Mouse (Mus musculus) ovary, postnatal 14 days (tissue): ENCODE data around the gene Siah3.

Experiments
- DNase-seq: peaks from one replicate; pipeline ENCODE4 v3.0.0; 2022; ENCODE audit warnings: low spot score

Gene Siah3

GRCm38 (mm10) chr14:75468941-75469340 lies 13.2 kb downstream of the Siah3 start:
- DNase-seq: no peak

DNA sequence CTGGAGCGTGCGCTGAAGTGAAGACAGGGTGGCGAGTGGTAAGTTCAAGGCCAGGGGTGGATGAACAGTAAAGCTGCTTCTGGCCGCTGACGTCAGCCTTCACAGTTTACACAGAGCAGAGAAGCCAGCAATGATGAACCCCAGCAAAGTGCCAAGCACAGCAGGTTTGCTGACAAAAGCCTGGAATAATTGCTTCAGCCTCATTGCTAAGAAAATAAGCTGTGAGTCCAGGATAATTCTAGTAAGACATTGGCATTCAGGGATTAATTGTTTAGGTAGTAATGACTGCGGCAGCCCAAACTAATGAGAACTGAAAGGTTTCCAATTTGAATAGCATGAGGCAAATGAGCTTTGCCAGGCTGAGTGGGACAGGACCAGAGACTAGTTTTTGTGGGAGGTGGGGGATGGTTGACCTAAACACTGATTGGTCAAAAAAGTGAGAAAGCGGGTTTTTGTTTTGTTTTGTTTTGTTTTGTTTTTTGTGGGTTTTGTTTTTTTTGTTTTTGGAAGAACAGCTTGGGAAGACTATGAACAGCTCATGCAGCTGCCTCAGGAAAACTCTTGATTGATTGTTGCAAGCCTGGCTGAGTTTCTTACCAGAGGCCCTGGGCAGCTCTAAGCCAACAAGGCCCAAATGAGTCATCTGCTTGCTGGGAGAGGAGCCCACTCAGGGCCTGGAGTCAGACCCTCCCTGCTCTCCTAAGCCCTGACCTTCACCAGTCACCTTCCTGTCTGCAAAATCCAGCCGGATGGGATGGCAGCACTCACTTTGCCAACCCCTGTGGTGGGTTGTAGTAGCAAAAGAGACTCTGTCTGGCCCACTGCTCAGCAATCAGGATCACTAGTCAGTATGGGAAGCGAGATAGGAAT lies 17.5 kb downstream of the Siah3 start:
- DNase-seq: no peak

DNA sequence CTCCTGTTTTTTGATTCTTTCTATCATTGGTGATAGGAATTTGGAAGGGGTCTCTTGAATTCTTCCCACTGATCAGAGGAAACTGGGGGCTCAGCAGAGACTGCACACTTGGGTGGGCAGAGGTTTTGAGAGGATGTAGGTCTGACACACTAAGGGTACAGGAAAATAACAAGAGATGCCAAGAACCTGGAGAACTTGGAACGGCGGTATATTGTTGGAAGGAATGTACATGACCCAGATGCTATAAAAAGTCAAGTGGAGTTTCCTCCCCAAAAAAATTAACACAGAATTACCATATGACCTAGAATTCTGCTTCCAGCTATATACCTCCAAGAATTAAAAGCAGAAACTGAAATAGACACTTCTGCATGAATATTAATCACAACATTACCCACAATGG lies 20.1 kb downstream of the Siah3 start:
- no peak for DNase-seq

DNA sequence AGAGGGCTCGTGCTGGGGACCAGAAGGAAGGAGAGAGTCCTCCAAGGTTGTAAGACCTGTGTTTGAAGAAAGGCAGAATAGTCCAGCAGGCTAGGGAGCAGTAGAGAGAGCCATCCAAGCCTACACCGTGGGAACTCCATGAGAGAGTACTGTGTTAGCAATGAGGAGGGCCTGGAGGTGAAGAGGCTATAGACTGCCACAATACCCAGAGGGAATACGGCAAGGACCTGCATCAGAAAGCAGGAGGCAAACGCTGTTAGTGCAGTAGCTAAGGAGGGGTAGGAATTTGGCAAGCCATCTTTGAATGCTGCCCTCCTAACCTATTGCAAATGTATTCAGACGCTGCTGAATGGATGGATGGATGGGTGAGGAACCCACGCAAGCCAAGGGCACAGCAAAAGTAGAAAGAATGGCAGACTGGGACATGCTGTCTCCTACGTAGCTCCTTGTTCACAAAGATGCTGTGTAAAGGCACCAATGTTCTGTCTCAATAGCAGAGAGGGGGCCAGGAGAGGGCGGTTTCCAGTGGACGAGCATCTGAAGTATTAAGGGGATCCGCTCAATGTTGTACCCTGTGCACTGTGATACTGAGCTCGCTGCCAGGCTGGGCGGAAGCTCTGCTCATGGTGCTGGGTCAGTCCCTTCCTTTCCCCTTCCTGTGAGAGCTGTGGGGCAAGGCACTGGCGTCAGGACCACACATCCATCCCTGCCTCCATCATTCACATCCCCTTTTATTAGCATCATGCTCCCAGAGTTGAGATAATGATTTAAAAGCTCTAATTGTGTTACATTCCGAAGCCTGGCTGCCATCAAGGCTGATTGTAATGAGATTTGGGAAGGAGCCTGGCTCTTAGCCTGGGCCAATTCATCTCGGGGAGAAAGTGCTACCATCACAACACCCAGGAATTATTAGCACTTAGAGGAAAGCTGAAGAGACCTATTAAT lies 26.7 kb downstream of the Siah3 start:
- no peak for DNase-seq

GRCm38 (mm10) chr14:75483176-75483546 lies 27.4 kb downstream of the Siah3 start:
- DNase-seq: no peak

DNA sequence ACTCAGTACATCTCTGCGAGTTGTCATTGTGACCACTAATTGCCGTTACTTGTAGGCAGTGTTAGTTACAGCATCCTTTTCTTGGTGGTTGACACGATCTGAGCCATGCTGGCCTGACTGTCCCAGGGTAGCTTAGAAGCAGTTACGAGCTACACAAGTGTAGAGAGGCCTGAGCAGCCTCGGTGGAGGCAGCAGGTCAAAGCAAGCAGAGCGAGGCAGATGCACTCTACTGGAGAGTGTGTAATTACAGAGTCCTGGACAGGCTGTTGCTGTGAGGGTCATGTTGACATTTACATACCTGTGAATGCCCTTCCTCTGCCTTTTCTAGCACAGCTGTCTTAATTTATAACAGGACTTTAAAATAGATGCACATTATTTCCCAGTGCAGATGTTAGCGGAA lies 32.1 kb downstream of the Siah3 start:
- DNase-seq: no peak

DNA sequence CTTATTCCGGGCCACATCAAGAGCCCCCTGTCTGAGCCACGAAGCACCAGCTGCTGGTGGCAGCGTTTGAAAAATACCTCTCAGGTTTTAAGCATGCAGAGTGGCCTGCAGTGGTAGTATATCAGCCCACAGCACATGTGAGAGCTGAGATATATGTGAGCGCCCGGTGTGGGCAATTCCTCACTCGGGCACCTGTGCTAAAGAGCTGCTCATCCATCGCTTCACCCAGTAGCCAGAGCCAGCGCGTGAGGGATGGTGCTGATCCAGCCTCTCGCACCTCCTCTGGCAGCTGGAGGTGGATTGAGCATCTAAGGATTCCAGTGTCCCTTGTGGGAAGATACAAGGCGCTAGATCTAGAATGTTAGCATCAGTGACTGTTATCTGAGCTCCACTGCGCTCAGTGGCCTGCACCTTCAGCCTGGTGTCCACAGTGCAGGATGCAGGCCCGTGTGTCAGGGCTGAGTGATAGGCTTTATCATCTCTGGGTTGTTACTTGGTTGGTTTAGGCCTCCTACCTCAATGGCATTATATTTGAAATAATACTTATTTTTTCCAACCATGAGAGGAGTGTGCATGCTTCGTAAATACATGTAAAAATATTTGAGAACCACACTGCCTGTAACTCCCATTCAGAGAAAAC lies 37.9 kb downstream of the Siah3 start:
- no peak for DNase-seq

DNA sequence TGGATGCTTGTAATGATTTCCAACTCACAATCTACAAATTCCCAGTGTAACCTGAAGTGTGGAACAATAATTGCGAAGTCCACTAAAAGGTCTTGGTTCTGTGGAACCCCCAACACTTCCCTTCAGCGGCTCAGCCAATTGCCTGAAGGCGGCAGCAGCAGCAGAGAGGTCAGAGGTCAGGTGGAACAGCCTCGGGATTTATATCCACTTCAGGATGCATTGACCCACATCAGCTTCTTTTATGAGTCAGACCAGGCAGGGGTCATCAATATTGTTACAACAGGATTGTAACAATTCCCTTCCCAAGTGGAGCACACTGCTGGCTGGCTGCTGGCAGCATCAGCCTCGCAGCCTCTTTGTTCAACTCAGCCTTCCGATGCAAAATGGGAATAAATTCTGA lies 39.1 kb downstream of the Siah3 start:
- no peak for DNase-seq

DNA sequence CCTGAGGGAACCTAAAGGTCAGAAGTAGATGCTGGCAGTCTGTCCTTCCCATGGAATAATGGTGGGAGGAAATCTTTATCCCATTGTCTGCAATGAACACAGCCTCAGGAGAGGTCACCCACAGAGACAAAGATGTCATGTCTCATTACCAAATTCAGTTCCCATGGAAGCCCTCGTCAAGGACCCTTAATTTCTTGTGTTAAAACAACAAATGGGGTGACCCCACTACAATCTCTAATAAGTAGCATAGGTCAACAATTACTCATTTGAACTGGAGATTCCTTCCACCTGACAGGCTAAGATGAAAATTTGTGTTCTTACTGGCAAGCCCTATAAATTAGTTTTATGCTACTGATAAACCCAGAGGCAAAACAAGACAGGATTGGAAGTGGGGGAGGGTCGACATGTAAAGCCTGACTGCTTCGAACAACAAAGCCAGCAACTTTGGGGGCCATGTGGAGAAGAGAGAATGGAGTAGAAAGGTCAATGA lies 45.8 kb downstream of the Siah3 start:
- no peak for DNase-seq

GRCm38 (mm10) chr14:75502446-75502845 lies 46.7 kb downstream of the Siah3 start:
- DNase-seq: peak; percentile 29

DNA sequence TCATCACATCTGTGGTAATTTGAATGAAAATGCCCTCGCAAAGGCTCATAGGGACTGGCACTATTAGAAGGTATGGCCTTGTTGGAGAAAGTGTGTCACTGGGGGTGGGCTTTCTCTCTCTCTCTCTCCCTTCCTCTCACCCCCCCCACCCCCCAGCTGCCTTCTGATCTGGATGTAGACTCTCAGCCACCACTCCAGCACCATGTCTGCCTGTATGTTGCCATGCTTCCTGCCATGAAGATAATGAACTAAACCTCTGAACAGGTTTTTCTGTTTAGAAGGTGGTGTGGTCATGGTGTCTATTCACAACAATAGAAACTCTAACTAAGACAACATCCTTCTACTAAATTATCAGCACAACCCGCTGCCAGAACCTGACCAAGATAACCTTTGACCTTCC lies 48.5 kb downstream of the Siah3 start:
- no peak for DNase-seq

DNA sequence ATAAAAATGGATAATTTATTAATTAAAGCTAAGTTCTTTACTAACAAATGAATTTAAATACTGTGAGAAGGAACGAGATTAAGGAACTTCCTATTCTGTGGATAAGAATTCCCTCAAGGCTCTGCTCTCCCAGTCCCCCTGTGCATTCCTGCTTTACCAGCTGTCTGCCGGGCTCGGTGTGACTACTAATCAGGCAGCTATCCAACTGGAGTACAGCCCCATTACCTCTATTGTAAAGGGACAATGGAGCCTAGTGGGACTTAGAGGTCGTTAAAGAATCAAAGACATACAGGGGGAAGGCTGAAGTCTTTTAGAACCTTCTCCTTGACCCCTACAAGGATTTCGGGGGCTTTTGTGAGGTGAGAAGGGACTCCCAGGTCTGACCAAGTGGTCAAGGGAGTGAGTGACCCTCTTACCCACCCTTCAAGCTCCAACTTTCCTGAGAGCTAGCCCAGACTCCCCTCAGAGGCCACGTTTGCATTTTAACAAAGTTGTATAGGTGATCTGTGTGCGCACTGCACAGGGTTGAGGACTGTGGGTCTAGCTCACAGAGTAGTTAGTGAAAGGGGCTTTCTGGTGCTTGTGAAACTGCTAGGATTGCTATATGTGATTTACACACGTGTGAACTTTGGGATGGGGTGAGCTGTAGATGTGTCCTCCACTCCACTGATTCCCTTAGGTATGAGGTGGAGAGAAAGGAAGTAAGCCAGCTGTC lies 49.5 kb downstream of the Siah3 start:
- no peak for DNase-seq

DNA sequence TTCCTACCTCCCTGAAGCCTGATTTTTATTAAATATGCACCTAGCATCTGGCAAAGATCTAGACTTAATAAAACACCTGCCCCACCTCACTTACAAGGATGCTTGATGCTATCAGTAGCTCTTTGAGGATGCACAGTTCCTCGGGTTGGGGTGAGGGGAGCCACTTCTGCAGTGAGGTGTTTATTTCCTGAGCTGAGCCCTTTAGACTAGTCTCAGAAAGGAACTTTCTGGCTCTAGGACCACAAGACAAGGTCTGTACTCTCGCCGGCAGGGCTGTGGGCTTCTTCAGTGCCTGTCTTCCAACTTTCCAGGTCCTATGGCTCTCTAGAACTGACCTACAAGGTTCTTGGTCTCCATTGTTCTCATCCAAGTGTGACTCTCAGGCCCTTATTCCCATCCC lies 50.5 kb downstream of the Siah3 start:
- no peak for DNase-seq

DNA sequence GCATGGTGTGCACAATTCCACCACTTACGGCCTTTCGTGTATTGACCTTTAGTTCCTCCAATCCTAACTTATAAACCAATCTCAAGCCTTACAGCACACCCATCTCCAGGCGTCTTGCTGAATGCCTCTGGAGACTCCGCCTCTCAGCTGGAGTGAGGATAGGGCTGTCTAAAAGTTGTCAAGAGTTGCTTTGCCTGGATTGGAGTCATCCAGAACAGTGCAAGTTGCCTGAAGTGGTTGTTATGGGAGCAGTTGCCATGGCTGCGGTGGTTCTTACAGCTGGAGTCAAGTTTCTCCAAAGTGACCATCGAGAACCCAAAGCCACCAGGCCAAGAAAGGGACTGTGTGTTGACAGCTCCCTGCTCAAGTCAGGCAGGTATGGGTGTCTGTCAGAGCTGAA lies 54.3 kb downstream of the Siah3 start:
- DNase-seq: no peak

DNA sequence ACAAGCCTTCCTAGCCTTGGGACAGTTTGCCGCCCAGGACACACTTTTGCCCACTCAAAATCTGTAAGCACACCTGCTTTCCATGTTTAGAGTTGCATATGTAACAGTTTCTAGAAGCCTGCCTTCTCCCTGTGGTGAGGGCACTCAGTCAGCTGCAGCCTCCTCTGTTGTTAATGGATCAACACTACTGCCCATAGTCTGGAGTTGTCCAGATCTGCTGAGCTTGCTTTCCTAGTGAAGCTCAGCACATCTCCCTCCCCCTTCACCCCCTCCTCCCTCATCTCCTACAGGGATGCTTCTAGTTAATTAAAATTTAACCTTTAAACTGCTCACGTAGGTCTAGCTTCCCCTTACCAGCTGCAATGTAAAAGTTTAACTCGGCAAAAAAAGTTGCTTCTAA lies 57.2 kb downstream of the Siah3 start:
- DNase-seq: no peak

- no peak for DNase-seq
These were observed 60.4 kb downstream of the Siah3 start for GRCm38 (mm10) chr14:75516161-75516560.

DNA sequence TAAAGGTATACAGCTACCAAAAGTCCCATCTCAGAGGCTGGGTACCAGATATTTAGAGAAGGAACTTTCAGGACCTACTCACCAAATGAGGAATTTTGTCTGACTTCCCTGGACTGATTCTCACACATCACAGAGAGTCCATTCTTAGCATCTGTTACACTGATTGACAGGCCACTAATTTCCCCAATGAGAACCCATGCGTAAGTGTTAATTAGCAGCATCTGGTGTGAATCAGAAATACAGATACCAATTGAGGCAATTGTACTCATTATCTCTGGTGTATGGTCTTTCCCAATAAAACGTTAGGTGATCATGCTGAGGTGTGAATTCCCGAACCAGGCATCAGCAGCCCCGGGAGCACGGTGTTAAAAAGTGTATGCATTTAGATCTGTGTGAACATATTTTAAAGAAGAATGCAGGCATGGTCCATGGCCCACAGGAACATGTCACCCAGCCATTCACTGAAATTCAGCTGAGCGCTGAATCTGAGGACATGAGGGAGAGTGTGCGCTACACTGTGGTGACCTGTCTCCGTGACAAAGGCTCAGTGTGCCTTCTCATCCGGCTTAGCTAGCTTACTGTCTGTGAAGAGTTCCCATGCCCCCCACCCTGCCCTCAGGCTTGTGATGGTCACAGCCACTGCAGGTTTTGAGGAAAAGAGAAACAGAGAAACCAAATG lies 61.3 kb downstream of the Siah3 start:
- no peak for DNase-seq

- no peak for DNase-seq
These were observed 62.6 kb downstream of the Siah3 start for GRCm38 (mm10) chr14:75518196-75518887.

- DNase-seq: no peak
These were observed 63.1 kb downstream of the Siah3 start for GRCm38 (mm10) chr14:75518899-75519298.

GRCm38 (mm10) chr14:75519668-75520067 lies 63.9 kb downstream of the Siah3 start:
- no peak for DNase-seq

GRCm38 (mm10) chr14:75524648-75525047 lies 68.9 kb downstream of the Siah3 start:
- no peak for DNase-seq
